Mouse (Mus musculus): ENCODE measurements around the gene Apba1. TPM values are rescaled to one million over a fixed set of nuclear protein-coding genes. Genes with fewer than 3 reads are reported as not detected.

The Apba1 gene
- polyA plus RNA-seq, 1 experiment: 4.2 TPM

- Histone ChIP-seq H3K4me1 (ENCODE audit: control insufficient read depth, insufficient read depth, low read length) (0 out of 2 replicates have a peak, but pooled peaks cover 2% of the 10 kb centered on the region), H3K4me3 (replicated peaks; ENCODE audit: extremely low read depth, low read depth, low read length) (no peak overlapping the region)
- TF ChIP-seq CTCF (IDR thresholded peaks at IDR 0.05; ENCODE audit: insufficient read depth, low read length): no peak
- no peak for TF ChIP-seq POLR2A (IDR thresholded peaks at IDR 0.05; ENCODE audit: borderline replicate concordance, extremely low read depth, low read depth, low read length)
- 68% methylated on average over 10 of the region's 10 CpGs for WGBS
- no peak for DNase-seq
These were observed 237.2 kb downstream of the Apba1 start for GRCm38 (mm10) chr19:23995766-23996399.

Other genes starting within 250 kb of the Apba1 start
- 1.1 and 2.1 TPM in 2 replicates for gene 1700028P14Rik, start 106.1 kb upstream of the Apba1 start, polyA plus RNA-seq (2012; rRNA removed)
- 2.9 and 6.7 TPM in 2 replicates for gene Ptar1, start 71.5 kb upstream of the Apba1 start, polyA plus RNA-seq (2012; rRNA removed)